Mouse (Mus musculus) MEL (cell line): ENCODE results near the gene Cacna1c.

Source experiments
- CTCF ChIP-seq, 3 experiments: IDR thresholded peaks in 2 of 3; conservative IDR thresholded peaks in 1 of 3; 2 replicates each; pipeline ENCODE4 v1.5.1; 2011 to 2012; ENCODE audit warnings: low read length in 3 of 3, low read depth in 2 of 3, mild to moderate bottlenecking in 2 of 3, improper control_type of control experiment in 1 of 3, inconsistent platforms in 1 of 3, mixed read lengths in 1 of 3, moderate library complexity in 1 of 3; ENCODE audit not compliant: control insufficient read depth in 1 of 3, insufficient read depth in 1 of 3, poor library complexity in 1 of 3, severe bottlenecking in 1 of 3
- ETS1 ChIP-seq: IDR thresholded peaks from 2 replicates; pipeline ENCODE4 v1.6.1; 2012; ENCODE audit warnings: low read depth, mild to moderate bottlenecking, inconsistent platforms, low read length, improper control_type of control experiment, moderate library complexity
- GATA1 ChIP-seq: IDR thresholded peaks from 2 replicates; pipeline ENCODE4 v1.6.1; 2011; ENCODE audit warnings: low read depth, low read length, improper control_type of control experiment
- MAFK ChIP-seq: IDR thresholded peaks from 2 replicates; pipeline ENCODE4 v1.6.1; 2011; ENCODE audit warnings: low read depth, mild to moderate bottlenecking, low read length, improper control_type of control experiment, borderline replicate concordance
- NRF1 ChIP-seq: IDR thresholded peaks from 2 replicates; pipeline ENCODE4 v1.6.1; 2014; ENCODE audit warnings: low read depth, mild to moderate bottlenecking, inconsistent platforms, low read length, improper control_type of control experiment, moderate library complexity; ENCODE audit not compliant: poor library complexity, insufficient read depth, severe bottlenecking
- POLR2A ChIP-seq, 2 experiments: IDR thresholded peaks; 2 replicates each; pipeline ENCODE4 v1.6.1; 2011 to 2012; ENCODE audit warnings: low read length in 2 of 2, mild to moderate bottlenecking in 2 of 2, control low read depth in 1 of 2, improper control_type of control experiment in 1 of 2, low read depth in 1 of 2, moderate library complexity in 1 of 2; ENCODE audit not compliant: control insufficient read depth in 1 of 2, insufficient read depth in 1 of 2, poor library complexity in 1 of 2
- SMC3 ChIP-seq: IDR thresholded peaks from 2 replicates; pipeline ENCODE4 v1.6.1; 2011; ENCODE audit warnings: low read depth, low read length, improper control_type of control experiment
- ZC3H11A ChIP-seq: IDR thresholded peaks from 2 replicates; pipeline ENCODE4 v1.6.1; 2012; ENCODE audit warnings: low read depth, mild to moderate bottlenecking, inconsistent platforms, low read length, improper control_type of control experiment
- ZNF384 ChIP-seq: IDR thresholded peaks from 2 replicates; pipeline ENCODE4 v1.6.1; 2012; ENCODE audit warnings: low read depth, mild to moderate bottlenecking, inconsistent platforms, low read length, improper control_type of control experiment

GRCm38 (mm10) chr6:119105651-119106595 is 90.3 kb downstream of the Cacna1c start:
- TF ChIP-seq ZC3H11A (no peak), CTCF (IDR thresholded peaks at IDR 0.05 in 2 of 3, conservative IDR thresholded peaks at IDR 0.05 in 1 of 3; ENCODE audit: control insufficient read depth in 1 of 3, insufficient read depth in 1 of 3, low read depth in 2 of 3, low read length in 3 of 3, poor library complexity in 1 of 3, severe bottlenecking in 1 of 3) (no peak), SMC3 (no peak), POLR2A (IDR thresholded peaks at IDR 0.05; ENCODE audit: control insufficient read depth in 1 of 2, insufficient read depth in 1 of 2, low read depth in 1 of 2, low read length in 2 of 2, poor library complexity in 1 of 2) (no peak), GATA1 (no peak), NRF1 (no peak), ETS1 (no peak), MAFK (no peak), ZNF384 (no peak)
